Mouse (Mus musculus): ENCODE results near the gene Retn. TPM values are rescaled to one million over a fixed set of nuclear protein-coding genes. Genes with fewer than 3 reads are reported as not detected.

Gene Retn
- polyA plus RNA-seq (2012; rRNA removed) = 15.3 and 16.9 TPM in 2 replicates

DNA sequence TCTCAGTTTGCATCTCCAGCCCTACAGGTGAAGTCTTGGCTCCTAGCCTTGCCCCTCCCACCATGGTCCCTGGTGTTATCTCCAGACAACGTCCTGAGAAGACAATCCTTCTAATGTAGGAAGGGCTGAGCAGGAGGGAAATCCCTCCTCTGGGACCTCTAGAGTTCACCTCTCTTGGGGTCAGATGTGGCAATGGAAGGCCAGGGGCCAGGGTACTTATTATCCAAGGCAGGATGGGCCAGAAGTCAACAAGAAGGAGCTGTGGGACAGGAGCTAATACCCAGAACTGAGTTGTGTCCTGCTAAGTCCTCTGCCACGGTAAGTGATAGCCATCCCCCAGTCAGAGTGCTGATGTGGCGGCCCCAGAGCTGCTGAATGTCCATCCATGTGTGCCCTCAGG is at the start of gene Retn:
Gene Retn, plus strand, starts transcription at position 245 of the 400 bp plus-strand sequence.
- no peaks in the 10 kb centered on the region for H3K36me3 ChIP-seq (ENCODE audit: control insufficient read depth, insufficient read depth, low read length)
- no peaks in the 10 kb centered on the region for H3K27me3 ChIP-seq (ENCODE audit: control insufficient read depth, insufficient read depth, low read length)
- TF ChIP-seq POLR2A (IDR thresholded peaks at IDR 0.05; ENCODE audit: control insufficient read depth, extremely low read depth, insufficient read depth, low read length, poor library complexity) (no peak), CTCF (IDR thresholded peaks at IDR 0.05; ENCODE audit: borderline replicate concordance, control insufficient read depth, extremely low read depth, insufficient read depth, low read length, poor library complexity) (no peak)
- H3K4me1 ChIP-seq (replicated peaks; ENCODE audit: control insufficient read depth, insufficient read depth, low read length) = no peaks in the 10 kb centered on the region; the same call in 1 of the 2 replicates
- WGBS = 88% methylated on average over 3 of the region's 3 CpGs
- H3K4me3 ChIP-seq (ENCODE audit: control insufficient read depth, insufficient read depth, low read length) = no peak within 1 kb of the TSS
- H3K27ac ChIP-seq (ENCODE audit: control insufficient read depth, insufficient read depth, low read length) = no peak within 1 kb of the TSS
- DNase-seq = no peak

DNA sequence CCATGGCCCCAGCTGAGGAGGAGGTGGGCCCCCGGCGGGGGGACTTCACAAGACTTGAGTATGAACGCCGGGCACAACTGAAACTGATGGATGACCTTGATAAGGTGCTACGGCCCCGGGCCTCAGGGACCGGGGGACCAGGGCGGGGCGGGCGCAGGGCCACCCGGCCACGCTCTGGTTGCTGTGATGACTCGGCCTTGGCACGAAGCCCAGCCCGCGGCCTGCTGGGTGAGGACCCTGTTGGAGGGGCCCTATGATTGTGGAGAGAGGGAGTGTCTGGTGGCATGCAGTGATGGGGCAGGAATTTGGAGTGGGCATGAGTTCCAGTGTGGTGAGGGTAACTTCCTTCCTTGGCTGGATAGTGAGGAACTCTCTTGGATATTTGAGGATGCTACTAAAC is 49.0 kb upstream of the Retn start:
- Histone ChIP-seq H3K4me3 (ENCODE audit: control insufficient read depth, insufficient read depth, low read length) (no peak overlapping the region), H3K27ac (ENCODE audit: control insufficient read depth, insufficient read depth, low read length) (no peak overlapping the region), H3K36me3 (ENCODE audit: control insufficient read depth, insufficient read depth, low read length) (peaks cover 4% of the 10 kb centered on the region), H3K4me1 (replicated peaks; ENCODE audit: control insufficient read depth, insufficient read depth, low read length) (no peaks in the 10 kb centered on the region), H3K27me3 (ENCODE audit: control insufficient read depth, insufficient read depth, low read length) (no peaks in the 10 kb centered on the region)
- WGBS = 16% methylated on average over 16 of the region's 16 CpGs
- DNase-seq = no peak
- TF ChIP-seq CTCF (IDR thresholded peaks at IDR 0.05; ENCODE audit: borderline replicate concordance, control insufficient read depth, extremely low read depth, insufficient read depth, low read length, poor library complexity) = no peak
- TF ChIP-seq POLR2A (IDR thresholded peaks at IDR 0.05; ENCODE audit: control insufficient read depth, extremely low read depth, insufficient read depth, low read length, poor library complexity) = no peak

DNA sequence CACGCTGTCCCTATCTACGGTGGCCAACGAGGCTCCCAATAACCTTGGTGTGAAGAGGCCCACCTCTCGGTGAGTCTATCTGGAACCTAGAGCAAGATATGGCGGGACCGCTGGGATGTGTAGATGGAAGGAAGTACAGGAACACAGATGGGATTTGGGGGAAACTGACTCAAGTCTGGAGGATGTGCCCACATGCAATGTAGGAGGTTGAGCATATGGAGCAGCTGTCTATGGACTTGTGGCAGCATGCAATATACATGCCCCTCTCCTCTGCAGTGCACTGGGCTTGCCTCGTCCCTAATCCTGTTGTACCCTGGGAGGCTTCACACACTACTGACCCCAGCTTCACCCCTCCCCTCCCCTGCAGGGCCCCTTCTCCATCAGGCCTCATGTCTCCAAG is 47.7 kb upstream of the Retn start:
- Histone ChIP-seq H3K27me3 (ENCODE audit: control insufficient read depth, insufficient read depth, low read length) (no peaks in the 10 kb centered on the region), H3K36me3 (ENCODE audit: control insufficient read depth, insufficient read depth, low read length) (peaks cover 10% of the 10 kb centered on the region), H3K4me3 (ENCODE audit: control insufficient read depth, insufficient read depth, low read length) (no peak overlapping the region), H3K4me1 (replicated peaks; ENCODE audit: control insufficient read depth, insufficient read depth, low read length) (no peaks in the 10 kb centered on the region), H3K27ac (ENCODE audit: control insufficient read depth, insufficient read depth, low read length) (no peak overlapping the region)
- WGBS = 97% methylated on average over 7 of the region's 7 CpGs
- no peak for DNase-seq
- TF ChIP-seq POLR2A (IDR thresholded peaks at IDR 0.05; ENCODE audit: control insufficient read depth, extremely low read depth, insufficient read depth, low read length, poor library complexity) (no peak), CTCF (IDR thresholded peaks at IDR 0.05; ENCODE audit: borderline replicate concordance, control insufficient read depth, extremely low read depth, insufficient read depth, low read length, poor library complexity) (no peak)

DNA sequence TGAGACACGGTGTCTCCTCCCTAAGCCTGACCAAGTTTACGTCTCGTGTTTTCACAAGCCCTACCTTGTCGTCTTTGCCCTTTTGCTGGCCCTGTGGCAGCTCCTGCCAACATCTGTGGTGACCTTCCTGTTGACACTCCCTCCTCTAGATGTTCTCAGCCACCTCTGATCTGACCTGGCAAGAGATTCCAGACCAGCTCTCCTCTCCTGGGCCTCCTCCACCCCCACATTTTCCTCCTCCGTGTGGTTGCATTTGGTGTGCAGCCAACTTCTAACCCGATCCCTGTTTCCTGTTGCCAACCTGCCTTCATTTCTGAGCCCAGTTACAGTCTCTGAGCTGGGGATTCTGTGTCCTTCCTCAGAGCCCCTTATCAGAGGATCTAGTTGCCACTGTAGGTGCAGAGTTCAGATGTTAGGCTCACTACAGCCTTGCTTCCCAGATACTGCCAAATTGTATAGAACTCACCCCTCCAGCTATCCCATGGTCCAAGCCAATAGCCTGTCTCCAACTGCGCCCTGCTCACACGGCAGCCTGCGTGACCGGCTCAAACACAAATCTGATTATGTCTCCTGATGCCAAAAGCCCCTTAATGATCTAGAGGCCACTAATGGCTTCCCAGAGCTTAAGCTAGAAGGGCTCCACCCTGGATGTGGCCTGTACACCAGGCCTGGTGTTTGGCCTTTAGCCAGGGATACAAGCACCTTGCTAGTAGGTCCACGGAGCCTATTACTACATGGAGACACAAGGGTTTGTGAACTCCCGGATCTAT is 46.3 kb upstream of the Retn start:
- TF ChIP-seq CTCF (IDR thresholded peaks at IDR 0.05; ENCODE audit: borderline replicate concordance, control insufficient read depth, extremely low read depth, insufficient read depth, low read length, poor library complexity) (no peak), POLR2A (IDR thresholded peaks at IDR 0.05; ENCODE audit: control insufficient read depth, extremely low read depth, insufficient read depth, low read length, poor library complexity) (no peak)
- Histone ChIP-seq H3K36me3 (ENCODE audit: control insufficient read depth, insufficient read depth, low read length) (peaks cover 21% of the 10 kb centered on the region), H3K27ac (ENCODE audit: control insufficient read depth, insufficient read depth, low read length) (no peak overlapping the region), H3K4me1 (replicated peaks; ENCODE audit: control insufficient read depth, insufficient read depth, low read length) (no peaks in the 10 kb centered on the region), H3K27me3 (ENCODE audit: control insufficient read depth, insufficient read depth, low read length) (no peaks in the 10 kb centered on the region), H3K4me3 (ENCODE audit: control insufficient read depth, insufficient read depth, low read length) (no peak overlapping the region)
- WGBS = 76% methylated on average over 12 of the region's 12 CpGs
- DNase-seq = no peak

DNA sequence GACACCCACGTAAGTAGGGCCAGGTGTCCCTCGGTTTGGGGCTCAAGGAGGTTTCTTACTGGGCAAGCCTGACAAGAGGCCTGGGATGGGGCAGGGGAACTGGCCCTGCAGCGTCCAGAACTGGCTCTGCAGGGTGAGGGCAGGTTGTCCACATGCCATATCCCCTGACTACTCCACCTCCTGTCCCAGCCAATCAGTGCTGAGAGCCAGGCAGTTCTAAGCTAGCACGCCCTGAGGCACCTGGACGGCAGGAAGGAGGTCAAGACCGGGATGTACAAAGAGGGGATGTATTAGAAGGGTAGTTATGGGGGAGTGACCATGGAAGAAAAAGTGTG is 45.8 kb upstream of the Retn start:
- 98% methylated on average over 6 of the region's 6 CpGs for WGBS
- DNase-seq = no peak
- TF ChIP-seq POLR2A (IDR thresholded peaks at IDR 0.05; ENCODE audit: control insufficient read depth, extremely low read depth, insufficient read depth, low read length, poor library complexity) = no peak
- no peak for TF ChIP-seq CTCF (IDR thresholded peaks at IDR 0.05; ENCODE audit: borderline replicate concordance, control insufficient read depth, extremely low read depth, insufficient read depth, low read length, poor library complexity)
- Histone ChIP-seq H3K4me3 (ENCODE audit: control insufficient read depth, insufficient read depth, low read length) (no peak overlapping the region), H3K4me1 (replicated peaks; ENCODE audit: control insufficient read depth, insufficient read depth, low read length) (no peaks in the 10 kb centered on the region), H3K27ac (ENCODE audit: control insufficient read depth, insufficient read depth, low read length) (no peak overlapping the region), H3K36me3 (ENCODE audit: control insufficient read depth, insufficient read depth, low read length) (peaks cover 27% of the 10 kb centered on the region), H3K27me3 (ENCODE audit: control insufficient read depth, insufficient read depth, low read length) (no peaks in the 10 kb centered on the region)

- peak; percentile 96 for DNase-seq
- peaks cover 6% of the 10 kb centered on the region for H3K36me3 ChIP-seq (ENCODE audit: control insufficient read depth, insufficient read depth, low read length)
- H3K27ac ChIP-seq (ENCODE audit: control insufficient read depth, insufficient read depth, low read length) = no peak within 1 kb of the TSS; the same call in 1 of the 2 replicates
- TF ChIP-seq POLR2A (IDR thresholded peaks at IDR 0.05; ENCODE audit: control insufficient read depth, extremely low read depth, insufficient read depth, low read length, poor library complexity) = no peak
- peak; percentile 21; the same call in 1 of the 2 replicates for TF ChIP-seq CTCF (IDR thresholded peaks at IDR 0.05; ENCODE audit: borderline replicate concordance, control insufficient read depth, extremely low read depth, insufficient read depth, low read length, poor library complexity)
- no peaks in the 10 kb centered on the region for H3K27me3 ChIP-seq (ENCODE audit: control insufficient read depth, insufficient read depth, low read length)
- peaks cover 6% of the 10 kb centered on the region for H3K4me1 ChIP-seq (replicated peaks; ENCODE audit: control insufficient read depth, insufficient read depth, low read length)
- under 1% methylated on average over 37 of the region's 37 CpGs for WGBS
- peak within 1 kb of the TSS; percentile 54 for H3K4me3 ChIP-seq (ENCODE audit: control insufficient read depth, insufficient read depth, low read length)
These were observed 34.2 kb upstream of the Retn start, which contains the start of the genes Xab2 and Pet100 for GRCm38 (mm10) chr8:3621199-3621970. TSS of gene Xab2 (minus strand) at chr8:3621316. TSS of gene Pet100 (plus strand) at chr8:3621548.
